Comparison of ENCODE assay signal across 8 mouse cellular contexts in genomic region chr17:28176775-28177539, GRCm38 (mm10). TPM values are rescaled to one million over a fixed set of nuclear protein-coding genes. Genes with fewer than 3 reads are reported as not detected.
A peak's percentile ranks its signal among the peaks of the same experiment; 100 is the strongest.
DNase-seq lines count a peak whose midpoint lies in the region; ATAC-seq and TF ChIP-seq lines count a peak whose summit lies in the region.

Gene Zfp523, plus strand, starts transcription at chr17:28177129.

- TF ChIP-seq CTCF in forebrain, postnatal 0 days (IDR thresholded peaks at IDR 0.05; ENCODE audit: low read depth): no peak

- H3K4me2 ChIP-seq in forebrain, postnatal 0 days (ENCODE audit: low read depth): peak within 1 kb of the TSS; percentile 83
- peak within 1 kb of the TSS; percentile 91 for H3K4me2 ChIP-seq in lung, embryonic 15.5 days

- peak within 1 kb of the TSS; percentile 13 for H3K27ac ChIP-seq in ES-E14 (ENCODE audit: insufficient read depth, low read depth, low read length, poor library complexity, severe bottlenecking)
- peak within 1 kb of the TSS; percentile 79 for H3K27ac ChIP-seq in forebrain, postnatal 0 days (ENCODE audit: low read depth, low read length)
- peak within 1 kb of the TSS; percentile 93 for H3K27ac ChIP-seq in lung, embryonic 15.5 days

- under 1% methylated on average over 62 of the region's 82 CpGs for WGBS in forebrain, postnatal 0 days
- WGBS in lung, embryonic 15.5 days: under 1% methylated on average over 73 of the region's 82 CpGs

- H3K9me3 ChIP-seq in ES-E14 (ENCODE audit: control insufficient read depth, insufficient read depth, low read depth, low read length): no peaks in the 10 kb centered on the region
- H3K9me3 ChIP-seq in forebrain, postnatal 0 days (ENCODE audit: low read length): no peaks in the 10 kb centered on the region
- no peaks in the 10 kb centered on the region for H3K9me3 ChIP-seq in lung, embryonic 15.5 days

- in situ Hi-C loops in ES-E14 (cut with MboI; ENCODE audit: low sequenced_read_pairs in 2 of 2, unreplicated experiment in 2 of 2): no loop called here

- H3K36me3 ChIP-seq in ES-E14 (ENCODE audit: control insufficient read depth, insufficient read depth, low read length, poor library complexity, severe bottlenecking): no peaks in the 10 kb centered on the region
- H3K36me3 ChIP-seq in forebrain, postnatal 0 days (ENCODE audit: insufficient read depth): peaks cover 2% of the 10 kb centered on the region; the same call in 1 of the 2 replicates
- no peaks in the 10 kb centered on the region for H3K36me3 ChIP-seq in lung, embryonic 15.5 days

- H3K4me1 ChIP-seq in ES-E14 (ENCODE audit: control insufficient read depth in 2 of 2, insufficient read depth in 2 of 2, low read length in 2 of 2, poor library complexity in 1 of 2): peaks cover 13 to 43% of the 10 kb centered on the region in 2 experiments
- peaks cover 8% of the 10 kb centered on the region; the same call in 1 of the 2 replicates for H3K4me1 ChIP-seq in forebrain, postnatal 0 days (ENCODE audit: insufficient read depth)
- peaks cover 70% of the 10 kb centered on the region for H3K4me1 ChIP-seq in lung, embryonic 15.5 days

- peak within 1 kb of the TSS; percentile 83 for H3K9ac ChIP-seq in ES-E14 (ENCODE audit: insufficient read depth, low read depth, low read length, poor library complexity, severe bottlenecking)
- H3K9ac ChIP-seq in forebrain, postnatal 0 days: peak within 1 kb of the TSS; percentile 95
- H3K9ac ChIP-seq in lung, embryonic 15.5 days: peak within 1 kb of the TSS; percentile 94

- H3K4me3 ChIP-seq in ES-E14 (ENCODE audit: insufficient read depth in 1 of 2, low read depth in 1 of 2, low read length in 2 of 2, poor library complexity in 1 of 2, severe bottlenecking in 1 of 2): peak within 1 kb of the TSS; percentile 78 to 86
- H3K4me3 ChIP-seq in forebrain, postnatal 0 days (ENCODE audit: low read depth, low read length): peak within 1 kb of the TSS; percentile 88
- H3K4me3 ChIP-seq in lung, embryonic 15.5 days: peak within 1 kb of the TSS; percentile 93

- ATAC-seq in forebrain, postnatal 0 days: peak; percentile 92
- ATAC-seq in lung, embryonic 15.5 days (ENCODE audit: borderline replicate concordance, extremely low read depth, low FRiP score, low TSS enrichment): peak; percentile 86

- H3K27me3 ChIP-seq in forebrain, postnatal 0 days (ENCODE audit: insufficient read depth, low read length): no peaks in the 10 kb centered on the region
- no peaks in the 10 kb centered on the region for H3K27me3 ChIP-seq in lung, embryonic 15.5 days

- DNase-seq in ES-E14 (ENCODE audit: low read depth, low spot score): peak; percentile 73
- DNase-seq in cerebellum, adult 11-12 months: peak; percentile 95
- DNase-seq in forebrain, postnatal 0 days: peak; percentile 95
- DNase-seq in heart, postnatal 4 days: peak; percentile 93
- DNase-seq in layer of hippocampus, adult 8-10 months (ENCODE audit: low spot score in 2 of 2): peak; percentile 84 to 85
- DNase-seq in ovary, adult 18-20 months (ENCODE audit: low spot score): peak; percentile 86
- peak; percentile 91 for DNase-seq in thymus, postnatal 0 days (ENCODE audit: low spot score)

TF ChIP-seq in ES-E14, 5 proteins besides CTCF, POLR2A, EP300 and RAD21:
- TF ChIP-seq CHD2 (IDR thresholded peaks at IDR 0.05; ENCODE audit: low read depth, low read length): no peak
- no peak for TF ChIP-seq MAFK (IDR thresholded peaks at IDR 0.05; ENCODE audit: insufficient read depth, low read depth, low read length)
- TF ChIP-seq ZC3H11A (IDR thresholded peaks at IDR 0.05; ENCODE audit: borderline replicate concordance, low read depth, low read length): no peak
- no peak for TF ChIP-seq ZNF384 (IDR thresholded peaks at IDR 0.05; ENCODE audit: low read depth, low read length)
- TF ChIP-seq HCFC1 (IDR thresholded peaks at IDR 0.05; ENCODE audit: borderline replicate concordance, insufficient read depth, low read length): peak; percentile 66; the same call in 1 of the 2 replicates

RNA-seq across cellular contexts. Expression of gene Zfp523, which starts in this region (rescaled TPM):
- total RNA-seq in ES-E14 (2012; rRNA removed): 11.4 and 16.8 TPM in 2 replicates
- total RNA-seq in forebrain, postnatal 0 days (2014; rRNA removed): 57.7 and 72.4 TPM in 2 replicates
- 36.5 and 41.1 TPM in 2 replicates for polyA plus RNA-seq in forebrain, postnatal 0 days (2015; fragmentation: Nextera tagmentation; extraction: Ambion mirVana)
- total RNA-seq in heart, postnatal 4 days (2021): 10 to 100 TPM; 29.2 to 32.8 TPM
- 100 to 1,000 TPM in 2 of 4 experiments, 10 to 100 TPM in 2; 91.9 to 107 (median 101) TPM for total RNA-seq in layer of hippocampus, adult 8-10 months (2022)
- 39.1 and 41.8 TPM in 2 replicates for polyA plus RNA-seq in lung, embryonic 15.5 days (2015; fragmentation: Nextera tagmentation; extraction: Ambion mirVana)
- 15.0 and 17.8 TPM in 2 replicates for polyA plus RNA-seq in thymus, postnatal 0 days (2015; fragmentation: Nextera tagmentation; extraction: Ambion mirVana)

Comparison
In these comparisons a context has a peak if more than half of its experiments do, and no peak if none do; other contexts are left out.
1. Peak in every context shown above with its lines: DNase-seq, ATAC-seq, H3K4me3 ChIP-seq and H3K27ac ChIP-seq.
2. H3K27ac ChIP-seq: peak in every context shown above with its lines; median percentile 93 in lung, embryonic 15.5 days; 79 in forebrain, postnatal 0 days; 13 in ES-E14.